Mouse (Mus musculus) liver, embryonic 16.5 days (tissue): ENCODE data around the gene Ninj1. TPM values are rescaled to one million over a fixed set of nuclear protein-coding genes. Genes with fewer than 3 reads are reported as not detected.

Experiments used
- ATAC-seq: fragments of 200-750 bp; cut with Nextera tagmentation; 2 replicates; pipeline ENCODE4 v1.8.0; 2017; ENCODE audit warnings: low read depth, mild to moderate bottlenecking, moderate number of reproducible peaks, moderate library complexity
- H3K27ac ChIP-seq: fragments of 300-500 bp; sonication (generic); 2 replicates; pipeline ENCODE4 v1.5.1; 2014; ENCODE audit warnings: mild to moderate bottlenecking, low read length
- H3K27me3 ChIP-seq: fragments of 300-500 bp; sonication (generic); 2 replicates; pipeline ENCODE4 v1.6.1; 2014; ENCODE audit warnings: low read depth, low read length, mixed read lengths; ENCODE audit not compliant: control insufficient read depth, insufficient read depth
- H3K36me3 ChIP-seq: fragments of 300-500 bp; sonication (generic); 2 replicates; pipeline ENCODE4 v1.6.1; 2014; ENCODE audit warnings: mild to moderate bottlenecking; ENCODE audit not compliant: control insufficient read depth, insufficient read depth
- H3K4me1 ChIP-seq: fragments of 300-500 bp; sonication (generic); 2 replicates; pipeline ENCODE4 v1.6.1; 2014; ENCODE audit warnings: low read depth, low read length, mixed read lengths; ENCODE audit not compliant: control insufficient read depth
- H3K4me2 ChIP-seq: fragments of 300-500 bp; sonication (generic); 2 replicates; pipeline ENCODE4 v1.6.1; 2014; ENCODE audit warnings: low read depth, low read length, mixed read lengths
- H3K4me3 ChIP-seq: fragments of 300-500 bp; sonication (generic); 2 replicates; pipeline ENCODE4 v1.5.1; 2014; ENCODE audit warnings: low read depth, mild to moderate bottlenecking, low read length
- H3K9ac ChIP-seq: fragments of 300-500 bp; sonication (generic); 2 replicates; pipeline ENCODE4 v1.6.1; 2014; ENCODE audit warnings: low read depth, low read length
- H3K9me3 ChIP-seq: fragments of 300-500 bp; sonication (generic); replicated peaks from 2 replicates; pipeline ENCODE4 v1.6.1; 2016; ENCODE audit warnings: low read length; ENCODE audit not compliant: control insufficient read depth
- WGBS: fragments of 180-500 bp; shearing (Covaris S2); extraction: QIAGEN DNeasy Blood & Tissue Kit; methylation state at CpG from one replicate; pipeline ENCODE4 v1.1.7; 2014; ENCODE audit not compliant: insufficient replicate concordance; 5-methylcytosine and 5-hydroxymethylcytosine counted together
- polyA plus RNA-seq: library from polyadenylated mRNA; unstranded; fragments of >200 nt; fragmentation: Nextera tagmentation; extraction: Ambion mirVana; gene quantifications from 2 replicates; pipeline ENCODE4 v1.2.1, GENCODE M21; 2015

Gene Ninj1
- polyA plus RNA-seq, 1 experiment from 2014 or later = 58.0 TPM

- no peaks in the 10 kb centered on the region for H3K27me3 ChIP-seq
- WGBS = 59% methylated on average over 19 of the region's 19 CpGs
- no peak overlapping the region for H3K27ac ChIP-seq
- H3K4me3 ChIP-seq = no peak overlapping the region
- H3K9ac ChIP-seq = no peak overlapping the region
- H3K4me2 ChIP-seq = no peak overlapping the region
- H3K36me3 ChIP-seq = no peaks in the 10 kb centered on the region
- no peaks in the 10 kb centered on the region for H3K9me3 ChIP-seq
- H3K4me1 ChIP-seq = no peaks in the 10 kb centered on the region; the same call in 1 of the 2 replicates
- ATAC-seq = no peak
Measured at GRCm38 (mm10) chr13:49178839-49179585, 8.3 kb upstream of the Ninj1 start.

- Histone ChIP-seq H3K4me3 (no peak overlapping the region), H3K4me1 (no peaks in the 10 kb centered on the region; the same call in 1 of the 2 replicates), H3K36me3 (no peaks in the 10 kb centered on the region), H3K9me3 (no peaks in the 10 kb centered on the region), H3K4me2 (no peak overlapping the region), H3K27ac (no peak overlapping the region), H3K27me3 (no peaks in the 10 kb centered on the region), H3K9ac (no peak overlapping the region)
- WGBS = 49% methylated on average over 5 of the region's 5 CpGs
- no peak for ATAC-seq
Measured at GRCm38 (mm10) chr13:49180274-49180673, 7.0 kb upstream of the Ninj1 start.

- Histone ChIP-seq H3K36me3 (no peaks in the 10 kb centered on the region), H3K9me3 (no peaks in the 10 kb centered on the region), H3K4me2 (no peak overlapping the region), H3K4me3 (no peak overlapping the region), H3K4me1 (no peaks in the 10 kb centered on the region; the same call in 1 of the 2 replicates), H3K27me3 (no peaks in the 10 kb centered on the region), H3K9ac (no peak overlapping the region), H3K27ac (no peak overlapping the region)
- ATAC-seq = no peak
- WGBS = 17% methylated on average over 1 of the region's 1 CpGs
Measured at GRCm38 (mm10) chr13:49180691-49181090, 6.6 kb upstream of the Ninj1 start.

GRCm38 (mm10) chr13:49181411-49181984 is 5.8 kb upstream of the Ninj1 start:
- H3K9ac ChIP-seq = no peak overlapping the region
- no peak overlapping the region for H3K27ac ChIP-seq
- no peak for ATAC-seq
- no peak overlapping the region for H3K4me2 ChIP-seq
- H3K4me3 ChIP-seq = no peak overlapping the region
- H3K4me1 ChIP-seq = peaks cover under 1% of the 10 kb centered on the region
- 74% methylated on average over 3 of the region's 3 CpGs for WGBS
- H3K9me3 ChIP-seq = no peaks in the 10 kb centered on the region
- H3K27me3 ChIP-seq = no peaks in the 10 kb centered on the region
- no peaks in the 10 kb centered on the region for H3K36me3 ChIP-seq

GRCm38 (mm10) chr13:49183161-49183560 is 4.1 kb upstream of the Ninj1 start:
- no peaks in the 10 kb centered on the region for H3K27me3 ChIP-seq
- H3K27ac ChIP-seq = no peak overlapping the region
- no peaks in the 10 kb centered on the region for H3K9me3 ChIP-seq
- ATAC-seq = no peak
- no peak overlapping the region for H3K4me2 ChIP-seq
- no peak overlapping the region for H3K9ac ChIP-seq
- H3K36me3 ChIP-seq = no peaks in the 10 kb centered on the region
- 42% methylated on average over 5 of the region's 5 CpGs for WGBS
- H3K4me1 ChIP-seq = peaks cover 10% of the 10 kb centered on the region
- H3K4me3 ChIP-seq = no peak overlapping the region

- Histone ChIP-seq H3K36me3 (no peaks in the 10 kb centered on the region), H3K9ac (no peak overlapping the region), H3K9me3 (no peaks in the 10 kb centered on the region), H3K27ac (no peak overlapping the region), H3K27me3 (no peaks in the 10 kb centered on the region), H3K4me1 (peaks cover 15% of the 10 kb centered on the region), H3K4me3 (no peak overlapping the region), H3K4me2 (no peak overlapping the region)
- ATAC-seq = no peak
- 53% methylated on average over 5 of the region's 5 CpGs for WGBS
Measured at GRCm38 (mm10) chr13:49183646-49184045, 3.6 kb upstream of the Ninj1 start.

GRCm38 (mm10) chr13:49186798-49187287 is 442 bp upstream of the Ninj1 start:
- WGBS = 18% methylated on average over 11 of the region's 11 CpGs
- Histone ChIP-seq H3K9ac (peak overlapping the region; percentile 62), H3K27me3 (no peaks in the 10 kb centered on the region), H3K4me3 (peak overlapping the region; percentile 80), H3K36me3 (no peaks in the 10 kb centered on the region), H3K9me3 (no peaks in the 10 kb centered on the region), H3K4me1 (peaks cover 41% of the 10 kb centered on the region), H3K4me2 (peak overlapping the region; percentile 99), H3K27ac (peak overlapping the region; percentile 55)
- no peak for ATAC-seq

GRCm38 (mm10) chr13:49188219-49188965 is 1.1 kb downstream of the Ninj1 start:
- Histone ChIP-seq H3K4me1 (peaks cover 47% of the 10 kb centered on the region), H3K27ac (peak overlapping the region; percentile 50), H3K27me3 (no peaks in the 10 kb centered on the region), H3K36me3 (no peaks in the 10 kb centered on the region), H3K9me3 (no peaks in the 10 kb centered on the region), H3K4me2 (peak overlapping the region; percentile 99), H3K9ac (peak overlapping the region; percentile 40), H3K4me3 (peak overlapping the region; percentile 80)
- peak; percentile 0; the same call in 1 of the 2 replicates for ATAC-seq
- WGBS = 19% methylated on average over 15 of the region's 15 CpGs
